Mouse (Mus musculus) lung, postnatal 4 days (tissue): ENCODE measurements around the gene Map3k7cl.

Experiments used
- DNase-seq, 2 experiments: peaks; one replicate each; pipeline ENCODE4 v3.0.0; 2021

Map3k7cl gene

GRCm38 (mm10) chr16:87552907-87553691, at the start of gene Map3k7cl:
TSS of gene Map3k7cl (plus strand) at chr16:87553330.
- DNase-seq: peak; percentile 18 to 56

GRCm38 (mm10) chr16:87511706-87512105, 41.4 kb upstream of the Map3k7cl start:
- no peak for DNase-seq

GRCm38 (mm10) chr16:87512331-87512730, 40.8 kb upstream of the Map3k7cl start:
- DNase-seq: no peak

GRCm38 (mm10) chr16:87524228-87524627, 28.9 kb upstream of the Map3k7cl start:
- DNase-seq: no peak

- DNase-seq: no peak
These were observed 25.4 kb upstream of the Map3k7cl start for GRCm38 (mm10) chr16:87527553-87528249.

- DNase-seq: no peak
These were observed 24.4 kb upstream of the Map3k7cl start for GRCm38 (mm10) chr16:87528755-87529154.

- DNase-seq: peak in 1 of 2 experiments; percentile 15
These were observed 4.8 kb upstream of the Map3k7cl start for GRCm38 (mm10) chr16:87548348-87548747.

GRCm38 (mm10) chr16:87556320-87556719, 3.2 kb downstream of the Map3k7cl start:
- DNase-seq: no peak

- DNase-seq: no peak
These were observed 8.4 kb downstream of the Map3k7cl start for GRCm38 (mm10) chr16:87561501-87561900.

GRCm38 (mm10) chr16:87563524-87563923, 10.4 kb downstream of the Map3k7cl start:
- no peak for DNase-seq

- DNase-seq: no peak
These were observed 11.4 kb downstream of the Map3k7cl start for GRCm38 (mm10) chr16:87564564-87564963.

GRCm38 (mm10) chr16:87567572-87567971, 14.4 kb downstream of the Map3k7cl start:
- DNase-seq: peak in 1 of 2 experiments; percentile 22

GRCm38 (mm10) chr16:87568241-87568640, 15.1 kb downstream of the Map3k7cl start:
- DNase-seq: no peak

GRCm38 (mm10) chr16:87569576-87570105, 16.5 kb downstream of the Map3k7cl start:
- no peak for DNase-seq

- no peak for DNase-seq
These were observed 17.2 kb downstream of the Map3k7cl start for GRCm38 (mm10) chr16:87570334-87570733.

GRCm38 (mm10) chr16:87573409-87573808, 20.3 kb downstream of the Map3k7cl start:
- DNase-seq: no peak

- DNase-seq: no peak
These were observed 21.0 kb downstream of the Map3k7cl start for GRCm38 (mm10) chr16:87574160-87574559.

GRCm38 (mm10) chr16:87575600-87575999, 22.5 kb downstream of the Map3k7cl start:
- DNase-seq: no peak

GRCm38 (mm10) chr16:87578881-87579280, 25.8 kb downstream of the Map3k7cl start:
- no peak for DNase-seq

- no peak for DNase-seq
These were observed 26.3 kb downstream of the Map3k7cl start for GRCm38 (mm10) chr16:87579462-87579861.

- no peak for DNase-seq
These were observed 29.6 kb downstream of the Map3k7cl start for GRCm38 (mm10) chr16:87582776-87583175.

GRCm38 (mm10) chr16:87584618-87585017, 31.5 kb downstream of the Map3k7cl start:
- DNase-seq: no peak

- no peak for DNase-seq
These were observed 32.6 kb downstream of the Map3k7cl start for GRCm38 (mm10) chr16:87585548-87586262.
